Mouse (Mus musculus) hindbrain, embryonic 16.5 days (tissue): Measurements from ENCODE around the gene Pdcd6ip. TPM values are rescaled to one million over a fixed set of nuclear protein-coding genes. Genes with fewer than 3 reads are reported as not detected.
"Not testable (repeated sequence)": the region's sequence is repeated elsewhere in the genome, so short reads cannot be mapped to it uniquely, and the experiment has no call there.

ENCODE experiments used
- ATAC-seq: fragments of 200-750 bp; cut with Nextera tagmentation; 2 replicates; pipeline ENCODE4 v1.8.0; 2017; ENCODE audit warnings: moderate TSS enrichment, moderate library complexity
- H3K27ac ChIP-seq: fragments of 300-500 bp; sonication (generic); 2 replicates; pipeline ENCODE4 v1.5.1; 2014; ENCODE audit warnings: low read depth, mild to moderate bottlenecking, control low read depth, low read length, moderate library complexity
- H3K27me3 ChIP-seq: fragments of 300-500 bp; sonication (generic); replicated peaks from 2 replicates; pipeline ENCODE4 v1.6.1; 2014; ENCODE audit warnings: low read length; ENCODE audit not compliant: control insufficient read depth, insufficient read depth
- H3K36me3 ChIP-seq: fragments of 300-500 bp; sonication (generic); 2 replicates; pipeline ENCODE4 v1.6.1; 2014; ENCODE audit warnings: mild to moderate bottlenecking, low read length, moderate library complexity, mixed read lengths; ENCODE audit not compliant: control insufficient read depth, insufficient read depth
- H3K4me1 ChIP-seq: fragments of 300-500 bp; sonication (generic); 2 replicates; pipeline ENCODE4 v1.6.1; 2014; ENCODE audit warnings: low read depth, low read length; ENCODE audit not compliant: control insufficient read depth, insufficient read depth
- H3K4me2 ChIP-seq: fragments of 300-500 bp; sonication (generic); 2 replicates; pipeline ENCODE4 v1.6.1; 2014; ENCODE audit warnings: mild to moderate bottlenecking, low read length, control low read depth, moderate library complexity
- H3K4me3 ChIP-seq: fragments of 300-500 bp; sonication (generic); 2 replicates; pipeline ENCODE4 v1.5.1; 2014; ENCODE audit warnings: mild to moderate bottlenecking, low read length, control low read depth, moderate library complexity
- H3K9ac ChIP-seq: fragments of 300-500 bp; sonication (generic); 2 replicates; pipeline ENCODE4 v1.6.1; 2014; ENCODE audit warnings: low read depth, mild to moderate bottlenecking, control low read depth, low read length, moderate library complexity
- H3K9me3 ChIP-seq: fragments of 300-500 bp; sonication (generic); 2 replicates; pipeline ENCODE4 v1.6.1; 2014; ENCODE audit warnings: mild to moderate bottlenecking, low read length, moderate library complexity; ENCODE audit not compliant: control insufficient read depth
- WGBS: fragments of 180-500 bp; shearing (Covaris S2); extraction: QIAGEN DNeasy Blood & Tissue Kit; methylation state at CpG from one replicate; pipeline ENCODE4 v1.1.7; 2014; 5-methylcytosine and 5-hydroxymethylcytosine counted together
- polyA plus RNA-seq: library from polyadenylated mRNA; unstranded; fragments of >200 nt; fragmentation: Nextera tagmentation; extraction: Ambion mirVana; gene quantifications from 2 replicates; pipeline ENCODE4 v1.2.1, GENCODE M21; 2015

Gene Pdcd6ip
- polyA plus RNA-seq, 1 experiment from 2014 or later: 35.4 TPM

GRCm38 (mm10) chr9:113663476-113663875, 44.6 kb downstream of the Pdcd6ip start:
- Histone ChIP-seq H3K27me3 (no peaks in the 10 kb centered on the region), H3K4me1 (no peaks in the 10 kb centered on the region), H3K4me3 (no peak overlapping the region), H3K9me3 (peaks cover 5% of the 10 kb centered on the region), H3K27ac (no peak overlapping the region), H3K4me2 (no peak overlapping the region), H3K9ac (no peak overlapping the region), H3K36me3 (peaks cover 35% of the 10 kb centered on the region)
- ATAC-seq: no peak
- WGBS: 95% methylated on average over 4 of the region's 4 CpGs

GRCm38 (mm10) chr9:113657837-113658236, 50.2 kb downstream of the Pdcd6ip start:
- H3K9me3 ChIP-seq: no peaks in the 10 kb centered on the region
- ATAC-seq: no peak
- H3K27ac ChIP-seq: no peak overlapping the region
- H3K36me3 ChIP-seq: peaks cover 34% of the 10 kb centered on the region
- H3K9ac ChIP-seq: no peak overlapping the region
- H3K27me3 ChIP-seq: no peaks in the 10 kb centered on the region
- WGBS: 96% methylated on average over 1 of the region's 1 CpGs
- no peak overlapping the region for H3K4me3 ChIP-seq
- no peaks in the 10 kb centered on the region for H3K4me1 ChIP-seq
- no peak overlapping the region for H3K4me2 ChIP-seq

DNA sequence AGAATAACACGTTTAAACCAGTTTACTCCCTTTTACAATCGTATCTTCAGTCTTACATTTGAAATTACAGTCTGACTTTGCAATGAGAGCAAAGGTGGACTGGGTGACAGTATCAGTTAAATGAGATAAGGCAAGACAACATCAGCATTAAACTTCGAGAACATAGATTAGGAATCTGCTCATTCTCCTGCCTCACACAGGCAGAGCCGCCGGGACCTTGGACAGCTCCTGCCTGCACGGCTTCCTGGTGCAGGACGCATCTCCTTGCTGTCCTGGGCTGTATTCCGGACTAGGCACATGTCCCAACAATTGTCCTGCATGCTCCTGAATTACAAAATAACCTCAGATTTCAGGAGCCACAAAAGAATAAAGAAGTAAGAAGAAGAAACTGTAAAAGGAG, 54.5 kb downstream of the Pdcd6ip start:
- Histone ChIP-seq H3K9ac (no peak overlapping the region), H3K4me2 (no peak overlapping the region), H3K27ac (no peak overlapping the region), H3K4me1 (no peaks in the 10 kb centered on the region), H3K36me3 (peaks cover 20% of the 10 kb centered on the region), H3K9me3 (no peaks in the 10 kb centered on the region), H3K4me3 (no peak overlapping the region), H3K27me3 (no peaks in the 10 kb centered on the region)
- WGBS: 80% methylated on average over 8 of the region's 8 CpGs
- ATAC-seq: no peak

DNA sequence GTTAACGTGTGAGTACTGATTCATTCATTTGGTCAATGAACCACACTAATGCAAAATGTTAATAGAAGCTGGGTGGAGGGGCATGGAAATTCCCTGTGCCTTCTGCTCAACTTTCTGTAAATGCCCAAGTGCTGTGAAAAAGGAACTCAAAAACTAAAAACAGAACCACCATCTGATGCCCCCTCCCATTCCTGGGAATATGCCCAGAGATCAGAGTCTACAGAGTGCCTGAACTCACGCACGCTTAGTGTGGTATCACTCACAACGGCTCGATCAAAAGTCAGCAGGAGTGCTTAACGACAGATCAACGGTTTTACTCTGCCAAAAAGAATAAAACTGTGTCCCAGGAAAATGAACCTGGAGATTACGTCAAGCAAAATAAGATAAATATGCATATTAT, 57.3 kb downstream of the Pdcd6ip start:
- Histone ChIP-seq H3K36me3 (peaks cover 6% of the 10 kb centered on the region), H3K27ac (no peak overlapping the region), H3K4me1 (no peaks in the 10 kb centered on the region), H3K9ac (no peak overlapping the region), H3K27me3 (no peaks in the 10 kb centered on the region), H3K4me3 (no peak overlapping the region), H3K4me2 (no peak overlapping the region), H3K9me3 (no peaks in the 10 kb centered on the region)
- WGBS: 76% methylated on average over 8 of the region's 8 CpGs
- ATAC-seq: no peak

GRCm38 (mm10) chr9:113649211-113649610, 58.8 kb downstream of the Pdcd6ip start:
- H3K9ac ChIP-seq, H3K36me3 ChIP-seq, H3K27ac ChIP-seq, H3K4me2 ChIP-seq, H3K4me1 ChIP-seq, H3K27me3 ChIP-seq, ATAC-seq, H3K4me3 ChIP-seq, H3K9me3 ChIP-seq: not testable (repeated sequence)
- WGBS: 78% methylated on average over 8 of the region's 8 CpGs

GRCm38 (mm10) chr9:113645837-113646169, 62.3 kb downstream of the Pdcd6ip start:
- Histone ChIP-seq H3K4me2 (no peak overlapping the region), H3K4me3 (no peak overlapping the region), H3K27ac (no peak overlapping the region), H3K36me3 (no peaks in the 10 kb centered on the region), H3K27me3 (no peaks in the 10 kb centered on the region), H3K4me1 (peaks cover 3% of the 10 kb centered on the region), H3K9ac (no peak overlapping the region), H3K9me3 (no peaks in the 10 kb centered on the region)
- 42% methylated on average over 5 of the region's 5 CpGs for WGBS
- ATAC-seq: peak; percentile 49; the same call in 1 of the 2 replicates

DNA sequence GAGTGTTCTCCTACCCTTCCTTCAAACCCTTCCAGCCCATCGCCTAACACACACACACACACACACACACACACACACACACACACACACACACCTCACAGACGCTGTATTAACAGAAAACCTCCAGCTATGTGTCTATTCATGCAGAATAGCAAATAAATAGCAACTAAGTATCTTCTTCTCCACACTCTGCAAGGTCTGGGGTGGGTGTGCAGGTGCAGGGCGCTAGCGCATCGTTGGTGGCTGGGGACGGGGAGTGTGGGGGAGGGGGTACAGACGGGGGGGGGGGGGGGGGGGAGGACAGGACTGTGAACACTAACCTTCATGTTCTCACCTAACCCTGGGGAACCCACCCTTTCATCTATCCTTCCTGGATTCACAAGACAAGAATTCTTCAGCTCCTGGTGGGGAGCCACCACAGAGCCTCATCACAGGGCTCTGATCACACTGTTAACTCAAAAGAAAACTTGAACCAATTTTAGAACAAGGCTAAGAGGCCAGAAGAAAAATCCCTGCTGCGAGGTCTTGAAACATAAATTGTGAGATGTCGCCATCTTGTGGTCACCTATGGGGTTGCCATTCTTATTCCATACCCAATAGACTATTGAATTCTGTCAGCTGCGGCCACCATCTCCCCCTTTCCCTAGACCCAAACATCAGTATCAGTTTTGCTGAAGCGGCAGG, 62.8 kb downstream of the Pdcd6ip start:
- Histone ChIP-seq H3K27me3 (no peaks in the 10 kb centered on the region), H3K9me3 (no peaks in the 10 kb centered on the region), H3K4me1 (peaks cover 3% of the 10 kb centered on the region), H3K4me2 (no peak overlapping the region), H3K4me3 (no peak overlapping the region), H3K36me3 (no peaks in the 10 kb centered on the region), H3K9ac (no peak overlapping the region), H3K27ac (no peak overlapping the region)
- peak; percentile 61 for ATAC-seq
- WGBS: 21% methylated on average over 10 of the region's 11 CpGs

GRCm38 (mm10) chr9:113644701-113645100, 63.4 kb downstream of the Pdcd6ip start:
- Histone ChIP-seq H3K9me3 (no peaks in the 10 kb centered on the region), H3K4me2 (no peak overlapping the region)

GRCm38 (mm10) chr9:113644076-113644475, 64.0 kb downstream of the Pdcd6ip start:
- H3K4me2 ChIP-seq: no peak overlapping the region
- H3K27ac ChIP-seq: no peak overlapping the region
- H3K4me1 ChIP-seq: peaks cover 3% of the 10 kb centered on the region
- H3K9ac ChIP-seq: no peak overlapping the region
- H3K27me3 ChIP-seq: no peaks in the 10 kb centered on the region
- 0 out of 2 replicates have a peak, but pooled peaks have one; percentile 12 for ATAC-seq
- 70% methylated on average over 3 of the region's 3 CpGs for WGBS
- no peaks in the 10 kb centered on the region for H3K36me3 ChIP-seq
- H3K4me3 ChIP-seq: no peak overlapping the region
- no peaks in the 10 kb centered on the region for H3K9me3 ChIP-seq

More at GRCm38 (mm10) chr9:113644701-113645100, 63.4 kb downstream of the Pdcd6ip start:
- no peaks in the 10 kb centered on the region for H3K36me3 ChIP-seq
- ATAC-seq: no peak
- WGBS: 60% methylated on average over 5 of the region's 5 CpGs
- H3K4me3 ChIP-seq: no peak overlapping the region
- H3K9ac ChIP-seq: no peak overlapping the region
- no peaks in the 10 kb centered on the region for H3K27me3 ChIP-seq
- no peak overlapping the region for H3K27ac ChIP-seq
- H3K4me1 ChIP-seq: peaks cover 3% of the 10 kb centered on the region
